Mouse (Mus musculus) neural tube, embryonic 11.5 days (tissue): Measurements from ENCODE around the gene Ckb. TPM values are rescaled to one million over a fixed set of nuclear protein-coding genes. Genes with fewer than 3 reads are reported as not detected.
A peak's percentile ranks its signal among the peaks of the same experiment; 100 is the strongest.

Source experiments
- ATAC-seq: fragments of 200-750 bp; cut with Nextera tagmentation; 2 replicates; pipeline ENCODE4 v1.8.0; 2017; ENCODE audit warnings: moderate number of reproducible peaks, mild to moderate bottlenecking, moderate TSS enrichment, moderate library complexity; ENCODE audit not compliant: insufficient read depth, low FRiP score, low TSS enrichment
- DNase-seq: peaks from one replicate; pipeline ENCODE4 v3.0.0-alpha.2; 2015; ENCODE audit warnings: low spot score
- H3K27ac ChIP-seq: fragments of 300-500 bp; sonication (generic); 2 replicates; pipeline ENCODE4 v1.5.1; 2014; ENCODE audit warnings: low read depth, mild to moderate bottlenecking, low read length
- H3K27me3 ChIP-seq: fragments of 300-500 bp; sonication (generic); 2 replicates; pipeline ENCODE4 v1.6.1; 2014; ENCODE audit warnings: mild to moderate bottlenecking, low read length, mixed read lengths; ENCODE audit not compliant: control insufficient read depth, insufficient read depth
- H3K36me3 ChIP-seq: fragments of 300-500 bp; sonication (generic); 2 replicates; pipeline ENCODE4 v1.6.1; 2014; ENCODE audit warnings: mild to moderate bottlenecking, low read length, moderate library complexity, mixed read lengths; ENCODE audit not compliant: control insufficient read depth, insufficient read depth
- H3K4me1 ChIP-seq: fragments of 300-500 bp; sonication (generic); 2 replicates; pipeline ENCODE4 v1.6.1; 2014; ENCODE audit warnings: low read length, mixed read lengths; ENCODE audit not compliant: control insufficient read depth, insufficient read depth
- H3K4me2 ChIP-seq: fragments of 300-500 bp; sonication (generic); 2 replicates; pipeline ENCODE4 v1.6.1; 2014; ENCODE audit warnings: low read depth, mild to moderate bottlenecking, moderate library complexity
- H3K4me3 ChIP-seq: fragments of 300-500 bp; sonication (generic); 2 replicates; pipeline ENCODE4 v1.5.1; 2014; ENCODE audit warnings: low read depth, low read length
- H3K9ac ChIP-seq: fragments of 300-500 bp; sonication (generic); 2 replicates; pipeline ENCODE4 v1.6.1; 2014; ENCODE audit warnings: mild to moderate bottlenecking, low read length
- H3K9me3 ChIP-seq: fragments of 300-500 bp; sonication (generic); 2 replicates; pipeline ENCODE4 v1.6.1; 2016; ENCODE audit warnings: low read length; ENCODE audit not compliant: control insufficient read depth
- WGBS: fragments of 180-500 bp; shearing (Covaris S2); extraction: QIAGEN DNeasy Blood & Tissue Kit; methylation state at CpG from one replicate; pipeline ENCODE4 v1.1.7; 2014; 5-methylcytosine and 5-hydroxymethylcytosine counted together
- polyA plus RNA-seq: library from polyadenylated mRNA; unstranded; fragments of >200 nt; fragmentation: Nextera tagmentation; extraction: Ambion mirVana; gene quantifications from 2 replicates; pipeline ENCODE4 v1.2.1, GENCODE M21; 2014

Ckb gene
- polyA plus RNA-seq, 1 experiment from 2014 or later, result 2,271 TPM

- H3K36me3 ChIP-seq, result peaks cover 2% of the 10 kb centered on the region
- H3K4me1 ChIP-seq, result peaks cover 29% of the 10 kb centered on the region
- peak overlapping the region; percentile 30; the same call in 1 of the 2 replicates for H3K27ac ChIP-seq
- peak overlapping the region; percentile 44 for H3K9ac ChIP-seq
- H3K9me3 ChIP-seq, result no peaks in the 10 kb centered on the region
- H3K27me3 ChIP-seq, result no peaks in the 10 kb centered on the region
- DNase-seq, result no peak
- 35% methylated on average over 14 of the region's 14 CpGs for WGBS
- no peak overlapping the region for H3K4me3 ChIP-seq
- no peak overlapping the region for H3K4me2 ChIP-seq
- no peak for ATAC-seq
Observed at GRCm38 (mm10) chr12:111687350-111688068, 15.4 kb upstream of the Ckb start.

DNA sequence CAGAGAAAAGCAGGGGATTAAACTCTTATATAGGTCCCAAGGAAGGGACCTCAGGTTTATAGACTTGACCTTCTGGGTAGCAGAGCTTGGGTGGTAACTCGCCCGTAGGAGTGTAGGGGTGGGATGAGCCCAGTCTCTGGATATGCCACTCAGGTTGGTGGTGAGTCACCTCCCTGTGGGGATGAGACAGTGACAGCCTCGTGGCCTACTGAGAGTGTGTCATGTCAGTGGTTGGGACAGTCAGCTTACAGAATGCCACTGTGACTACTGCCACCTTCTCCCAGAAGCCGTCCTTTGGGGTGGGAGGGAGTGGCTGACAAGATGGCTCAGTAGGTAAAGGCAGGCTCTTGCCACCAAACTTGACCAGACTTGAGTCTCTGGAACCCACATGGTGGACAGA lies 14.3 kb upstream of the Ckb start:
- H3K27ac ChIP-seq, result no peak overlapping the region
- 85% methylated on average over 4 of the region's 4 CpGs for WGBS
- H3K4me2 ChIP-seq, result no peak overlapping the region
- H3K9me3 ChIP-seq, result no peaks in the 10 kb centered on the region
- DNase-seq, result no peak
- H3K36me3 ChIP-seq, result peaks cover 3% of the 10 kb centered on the region
- no peak overlapping the region for H3K4me3 ChIP-seq
- H3K27me3 ChIP-seq, result no peaks in the 10 kb centered on the region
- H3K4me1 ChIP-seq, result peaks cover 19% of the 10 kb centered on the region
- ATAC-seq, result no peak
- no peak overlapping the region for H3K9ac ChIP-seq

- ATAC-seq (no peak), DNase-seq (no peak)
- Histone ChIP-seq H3K9me3 (no peaks in the 10 kb centered on the region), H3K4me2 (no peak overlapping the region), H3K27me3 (no peaks in the 10 kb centered on the region), H3K36me3 (peaks cover 3% of the 10 kb centered on the region), H3K4me3 (no peak overlapping the region), H3K4me1 (peaks cover 17% of the 10 kb centered on the region), H3K9ac (no peak overlapping the region), H3K27ac (no peak overlapping the region)
- 79% methylated on average over 3 of the region's 5 CpGs for WGBS
Observed at GRCm38 (mm10) chr12:111682806-111683205, 10.7 kb upstream of the Ckb start.

GRCm38 (mm10) chr12:111682003-111682402 lies 9.9 kb upstream of the Ckb start:
- H3K27ac ChIP-seq, result no peak overlapping the region
- no peak overlapping the region for H3K9ac ChIP-seq
- no peaks in the 10 kb centered on the region for H3K27me3 ChIP-seq
- 87% methylated on average over 5 of the region's 5 CpGs for WGBS
- no peaks in the 10 kb centered on the region for H3K9me3 ChIP-seq
- peaks cover 18% of the 10 kb centered on the region for H3K4me1 ChIP-seq
- no peak overlapping the region for H3K4me2 ChIP-seq
- DNase-seq, result no peak
- H3K36me3 ChIP-seq, result peaks cover 3% of the 10 kb centered on the region
- no peak for ATAC-seq
- H3K4me3 ChIP-seq, result no peak overlapping the region

DNA sequence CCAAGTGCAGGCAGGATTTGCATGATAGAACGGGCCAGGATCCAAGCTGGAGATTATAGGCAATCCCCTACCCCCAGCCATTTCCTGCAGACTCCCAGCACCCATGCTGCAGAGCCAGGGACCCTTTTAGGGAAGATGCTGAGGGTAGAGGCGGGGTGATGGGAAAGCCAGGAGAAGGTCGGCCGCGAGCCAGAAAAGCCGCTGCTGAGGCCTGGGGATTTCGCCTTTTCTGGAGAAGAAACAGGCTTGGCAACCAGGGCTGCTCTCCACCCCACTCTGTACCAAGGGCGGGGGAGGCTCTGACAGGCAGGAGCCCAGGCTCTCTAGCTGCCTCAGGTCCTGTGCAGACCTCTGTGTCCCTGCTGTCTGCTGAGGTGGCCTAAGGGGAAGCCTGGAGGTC lies 9.2 kb upstream of the Ckb start:
- peaks cover 16% of the 10 kb centered on the region for H3K4me1 ChIP-seq

GRCm38 (mm10) chr12:111680661-111681060 lies 8.5 kb upstream of the Ckb start:
- Histone ChIP-seq H3K4me1 (peaks cover 16% of the 10 kb centered on the region), H3K36me3 (peaks cover 3% of the 10 kb centered on the region), H3K4me2 (no peak overlapping the region), H3K9ac (no peak overlapping the region), H3K27ac (no peak overlapping the region), H3K9me3 (no peaks in the 10 kb centered on the region), H3K4me3 (no peak overlapping the region), H3K27me3 (no peaks in the 10 kb centered on the region)
- no peak for DNase-seq
- WGBS, result 95% methylated on average over 13 of the region's 13 CpGs
- ATAC-seq, result no peak

More for the DNA sequence above, 9.2 kb upstream of the Ckb start:
- Histone ChIP-seq H3K27me3 (no peaks in the 10 kb centered on the region), H3K4me3 (no peak overlapping the region), H3K9me3 (no peaks in the 10 kb centered on the region), H3K9ac (no peak overlapping the region), H3K36me3 (peaks cover 3% of the 10 kb centered on the region), H3K4me2 (no peak overlapping the region), H3K27ac (no peak overlapping the region)
- 95% methylated on average over 8 of the region's 8 CpGs for WGBS
- no peak for DNase-seq
- no peak for ATAC-seq

DNA sequence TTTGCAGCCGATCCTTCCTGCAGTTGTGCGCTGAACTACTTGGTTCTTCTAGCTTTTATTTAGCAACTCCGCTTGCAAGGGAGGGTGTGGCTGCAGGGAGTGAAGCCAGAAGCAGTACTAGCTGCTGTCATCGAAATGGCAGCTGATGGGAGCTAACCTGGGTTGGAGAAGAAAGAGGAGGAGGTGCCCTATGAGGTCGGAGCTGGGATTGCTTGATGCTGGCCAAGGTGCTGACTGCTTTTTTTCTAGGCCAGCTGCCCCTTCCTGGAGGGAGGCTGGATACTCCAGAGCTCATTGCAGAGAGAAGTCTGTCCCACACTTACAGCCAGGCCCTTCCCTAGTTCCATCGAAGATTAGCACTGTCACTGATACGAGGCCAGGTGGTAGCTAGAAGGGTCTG lies 6.9 kb upstream of the Ckb start:
- Histone ChIP-seq H3K9me3 (no peaks in the 10 kb centered on the region), H3K4me3 (peak overlapping the region; percentile 93), H3K4me1 (peaks cover 16% of the 10 kb centered on the region), H3K27me3 (peaks cover 2% of the 10 kb centered on the region), H3K4me2 (peak overlapping the region; percentile 93), H3K27ac (no peak overlapping the region), H3K9ac (peak overlapping the region; percentile 78), H3K36me3 (peaks cover 3% of the 10 kb centered on the region)
- DNase-seq (no peak), ATAC-seq (no peak)
- 59% methylated on average over 7 of the region's 7 CpGs for WGBS

DNA sequence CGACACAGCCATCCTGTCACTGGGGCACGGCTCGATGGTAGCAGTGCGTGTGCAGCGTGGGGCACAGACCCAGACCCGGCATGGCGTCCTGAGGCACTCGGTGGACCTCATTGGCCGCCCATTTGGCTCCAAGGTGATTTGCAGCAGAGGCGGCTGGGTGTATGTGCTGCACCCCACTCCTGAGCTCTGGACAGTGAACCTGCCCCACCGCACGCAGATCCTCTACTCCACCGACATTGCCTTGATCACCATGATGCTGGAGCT lies 6.5 kb upstream of the Ckb start:
- peak overlapping the region; percentile 93 for H3K4me3 ChIP-seq
- no peaks in the 10 kb centered on the region for H3K9me3 ChIP-seq
- DNase-seq (no peak), ATAC-seq (0 out of 2 replicates have a peak, but pooled peaks have one; percentile 8)
- H3K27ac ChIP-seq, result no peak overlapping the region
- peaks cover 16% of the 10 kb centered on the region for H3K4me1 ChIP-seq
- H3K27me3 ChIP-seq, result peaks cover 4% of the 10 kb centered on the region
- H3K9ac ChIP-seq, result peak overlapping the region; percentile 78
- H3K36me3 ChIP-seq, result peaks cover 3% of the 10 kb centered on the region
- WGBS, result 11% methylated on average over 13 of the region's 13 CpGs
- H3K4me2 ChIP-seq, result peak overlapping the region; percentile 93

DNA sequence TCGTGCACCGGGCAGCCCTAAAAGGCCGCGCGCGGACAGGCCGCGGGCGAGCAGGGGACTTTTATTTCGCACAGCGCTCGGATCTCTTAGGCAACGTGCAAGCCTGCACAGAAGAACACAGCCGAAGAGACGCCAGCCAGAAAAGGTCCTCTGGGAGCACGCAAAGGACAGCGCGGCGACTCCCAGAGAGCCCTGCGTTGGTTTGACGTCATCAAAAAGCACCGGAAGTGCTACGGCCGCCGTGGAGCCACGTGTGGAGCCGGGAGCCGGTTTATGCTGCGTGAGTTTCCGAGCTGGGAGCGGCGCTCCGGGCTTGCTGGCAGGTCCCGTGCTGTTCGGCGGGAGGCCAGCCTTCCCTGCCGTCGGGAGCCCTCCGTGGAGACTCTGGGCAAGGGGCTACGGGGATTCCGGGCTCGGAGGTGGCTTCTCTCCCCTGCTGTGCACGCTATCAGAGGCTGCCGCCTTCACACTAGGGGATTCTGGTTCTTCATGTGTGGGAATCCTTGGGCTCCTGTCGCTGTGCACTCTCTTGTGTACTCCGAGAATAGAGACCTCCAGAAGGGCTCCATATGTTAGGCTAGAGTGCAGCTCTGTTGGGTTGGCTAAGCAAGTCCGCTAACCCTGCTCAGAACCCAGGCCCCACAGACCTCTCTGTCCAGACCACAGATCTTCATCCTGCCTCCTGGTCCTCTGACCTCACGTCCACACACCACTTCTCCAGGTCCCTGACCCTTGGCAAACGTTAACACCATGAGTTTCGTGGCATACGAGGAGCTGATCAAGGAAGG lies 5.9 kb upstream of the Ckb start, which contains the start of gene Trmt61a:
Gene Trmt61a (plus strand): TSS at position 224 of the 788 bp plus-strand sequence.
- Histone ChIP-seq H3K4me2 (peak within 1 kb of the TSS; percentile 93), H3K4me3 (peak within 1 kb of the TSS; percentile 93), H3K36me3 (peaks cover 3% of the 10 kb centered on the region), H3K27me3 (peaks cover 6% of the 10 kb centered on the region), H3K9ac (peak within 1 kb of the TSS; percentile 78), H3K4me1 (peaks cover 16% of the 10 kb centered on the region), H3K27ac (peak within 1 kb of the TSS; percentile 90), H3K9me3 (no peaks in the 10 kb centered on the region)
- under 1% methylated on average over 51 of the region's 51 CpGs for WGBS
- DNase-seq (peak; percentile 94), ATAC-seq (peak; percentile 84)
